Mouse (Mus musculus): Measurements from ENCODE around the gene Prss16.

The Prss16 gene

DNA sequence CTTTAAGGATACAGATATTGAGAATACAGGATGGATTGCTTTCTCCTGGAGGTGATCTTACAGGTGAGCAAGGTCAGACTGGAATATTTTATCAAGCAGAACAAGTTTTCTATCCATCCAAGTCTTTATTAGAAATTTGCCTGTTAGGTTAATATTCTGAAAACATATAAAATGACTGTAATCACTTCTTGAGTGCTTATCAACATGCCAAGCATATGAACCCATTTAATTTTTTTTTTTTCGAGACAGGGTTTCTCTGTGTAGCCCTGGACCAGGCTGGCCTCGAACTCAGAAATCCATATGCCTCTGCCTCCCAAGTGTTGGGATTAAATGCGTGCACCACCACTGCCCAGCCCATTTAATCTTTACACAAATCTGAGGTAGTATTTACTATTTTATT, 27.4 kb upstream of the Prss16 start:
- in situ Hi-C loops (cut with MboI): loop anchor here (10.0 kb wide), 4 partner anchors 212 to 1708 kb away; partner anchors contain the start of genes Hist1h2ac, Hist1h2bb, Hist1h2bc and Hist1h3c

DNA sequence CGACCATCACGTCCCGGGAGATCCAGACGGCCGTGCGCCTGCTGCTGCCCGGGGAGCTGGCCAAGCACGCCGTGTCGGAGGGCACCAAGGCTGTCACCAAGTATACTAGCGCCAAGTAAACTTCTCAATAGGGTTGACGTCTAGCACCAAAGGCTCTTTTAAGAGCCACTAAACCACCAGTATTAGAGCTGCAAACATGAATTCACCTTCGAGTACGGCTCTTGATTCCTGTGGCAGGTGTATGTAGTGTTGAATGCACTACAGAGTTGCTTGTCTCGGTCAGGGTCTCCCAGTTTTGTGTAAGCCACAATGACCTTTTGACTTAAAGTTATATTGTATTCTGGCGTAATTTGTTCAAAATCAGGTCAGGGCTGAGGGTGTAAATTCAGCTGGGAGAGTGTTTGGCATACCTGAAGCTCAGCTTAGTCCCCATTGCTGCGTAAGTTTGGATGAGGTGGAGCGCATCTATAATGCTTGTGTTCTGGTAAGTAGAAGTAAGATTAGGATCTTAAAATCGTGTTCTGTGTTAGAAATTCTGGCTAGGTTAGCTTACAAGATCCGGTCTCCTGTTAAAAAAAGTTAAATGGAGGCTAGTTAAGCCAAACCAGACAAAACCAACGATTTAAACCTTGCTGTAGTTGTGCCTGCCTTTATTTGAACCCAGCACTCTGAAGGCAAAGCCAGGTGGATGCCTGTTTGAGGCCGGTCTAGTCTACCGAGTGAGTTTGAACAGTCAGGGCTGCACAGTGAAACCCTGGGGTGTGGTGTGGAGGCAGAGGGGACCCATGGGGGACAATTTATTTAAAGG, 26.8 kb upstream of the Prss16 start:
- in situ Hi-C loops (cut with MboI): loop anchor here (10.0 kb wide), 4 partner anchors 212 to 1708 kb away; partner anchors contain the start of genes Hist1h2ac, Hist1h2bb, Hist1h2bc and Hist1h3c

DNA sequence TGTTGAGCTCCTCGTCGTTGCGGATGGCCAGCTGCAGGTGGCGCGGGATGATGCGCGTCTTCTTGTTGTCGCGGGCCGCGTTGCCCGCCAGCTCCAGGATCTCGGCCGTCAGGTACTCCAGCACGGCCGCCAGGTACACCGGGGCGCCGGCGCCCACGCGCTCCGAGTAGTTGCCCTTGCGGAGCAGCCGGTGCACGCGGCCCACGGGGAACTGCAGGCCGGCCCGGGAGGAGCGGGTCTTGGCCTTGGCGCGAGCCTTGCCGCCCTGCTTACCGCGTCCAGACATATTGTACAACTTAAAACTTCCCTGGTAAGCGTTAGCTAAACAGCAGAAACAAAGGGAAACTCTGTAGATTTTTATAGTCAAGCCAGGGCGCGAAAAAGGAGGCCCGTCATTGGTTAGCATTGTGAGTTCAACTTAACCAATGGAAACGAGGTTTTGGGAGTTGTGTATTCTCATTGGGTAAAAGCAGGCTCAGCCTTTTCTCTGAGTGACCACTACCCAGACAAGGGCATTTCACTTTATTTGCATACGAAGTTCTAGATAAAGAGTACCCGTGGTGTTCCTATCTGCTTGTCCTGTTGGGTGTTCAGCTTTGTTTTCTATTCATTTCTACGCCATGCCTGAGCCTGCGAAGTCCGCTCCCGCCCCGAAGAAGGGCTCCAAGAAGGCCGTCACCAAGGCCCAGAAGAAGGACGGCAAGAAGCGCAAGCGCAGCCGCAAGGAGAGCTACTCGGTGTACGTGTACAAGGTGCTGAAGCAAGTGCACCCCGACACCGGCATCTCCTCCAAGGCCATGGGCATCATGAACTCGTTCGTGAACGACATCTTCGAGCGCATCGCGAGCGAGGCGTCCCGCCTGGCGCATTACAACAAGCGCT, 26.0 kb upstream of the Prss16 start, which contains the start of the genes Hist1h2ah and Hist1h2bk:
TSS of gene Hist1h2ah (minus strand) at position 302 of the 882 bp plus-strand sequence.
TSS of gene Hist1h2bk (plus strand) at position 604 of the 882 bp plus-strand sequence.
- in situ Hi-C loops (cut with MboI): loop anchor here (10.0 kb wide), 4 partner anchors 211 to 1709 kb away; partner anchors contain the start of genes Hist1h2ac, Hist1h2bb, Hist1h2bc and Hist1h3c

DNA sequence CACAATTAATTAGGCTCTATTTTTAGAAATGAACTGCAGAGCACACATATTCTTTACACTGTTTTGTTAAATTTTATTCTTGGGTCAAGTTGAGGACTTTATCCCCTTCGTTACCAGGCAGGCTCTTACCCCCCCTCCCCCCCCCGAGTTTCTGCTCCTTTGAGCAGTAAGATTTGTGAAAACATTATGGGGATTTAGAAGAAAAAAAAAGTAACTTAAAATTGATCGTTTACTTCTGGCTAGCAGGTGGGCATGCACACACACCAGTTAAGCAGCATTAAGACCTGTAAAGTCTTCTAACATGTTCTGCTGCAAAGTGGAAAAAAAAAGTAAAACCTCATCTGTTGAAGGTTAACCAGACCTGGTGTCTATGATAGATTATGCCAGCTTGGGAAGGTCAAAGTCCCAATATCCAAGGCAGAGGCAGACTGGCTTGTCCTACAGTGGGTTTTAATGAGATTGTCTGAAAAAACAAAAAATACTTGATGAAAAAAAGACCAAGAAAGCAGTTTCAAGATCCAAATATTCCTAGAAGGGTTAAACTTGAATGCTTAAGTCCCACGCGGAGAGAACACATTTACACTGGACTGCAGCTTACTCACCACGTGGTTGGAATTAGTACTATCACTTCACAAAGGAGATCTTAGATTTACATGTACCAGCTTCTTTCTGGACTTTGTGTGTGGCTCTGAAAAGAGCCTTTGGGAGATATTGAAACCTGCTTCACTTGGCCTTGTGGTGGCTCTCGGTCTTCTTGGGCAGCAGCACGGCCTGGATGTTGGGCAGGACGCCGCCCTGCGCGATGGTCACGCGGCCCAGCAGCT, 25.1 kb upstream of the Prss16 start:
- in situ Hi-C loops (cut with MboI): loop anchor here (10.0 kb wide), 4 partner anchors 210 to 1710 kb away; partner anchors contain the start of genes Hist1h2ac, Hist1h2bb, Hist1h2bc and Hist1h3c

DNA sequence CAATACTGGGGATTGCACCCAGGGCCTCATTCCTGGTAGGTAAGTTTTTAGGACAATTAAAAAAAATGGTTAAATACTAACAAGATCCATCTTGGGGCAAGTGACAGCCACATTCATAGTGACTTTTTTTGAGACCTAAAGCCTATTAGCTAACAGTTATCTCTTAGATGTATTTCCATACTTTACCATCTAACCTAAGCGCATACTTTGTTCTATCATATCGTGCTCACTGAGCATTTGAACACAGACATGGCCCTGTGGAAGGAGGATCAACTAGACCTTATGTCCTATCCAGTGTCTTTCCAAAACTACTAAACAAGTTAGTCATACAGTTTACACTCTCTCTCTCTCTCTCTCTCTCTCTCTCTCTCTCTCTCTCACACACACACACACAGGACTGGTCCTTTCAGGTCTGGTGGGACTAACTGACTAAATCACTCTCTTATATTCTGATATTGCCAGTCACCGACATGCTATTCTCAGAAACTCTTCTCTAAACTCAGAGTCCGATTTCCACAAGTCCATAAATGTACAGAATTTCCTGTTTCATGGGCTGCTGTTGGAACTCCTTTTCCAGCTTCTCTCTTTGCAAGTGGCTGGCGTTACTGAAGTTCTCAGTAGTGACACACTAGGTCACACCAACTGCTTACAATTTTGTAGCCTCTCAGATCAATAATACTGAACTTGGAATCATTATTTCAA, 24.4 kb upstream of the Prss16 start:
- in situ Hi-C loops (cut with MboI): loop anchor here (10.0 kb wide), 4 partner anchors 209 to 1711 kb away; partner anchors contain the start of genes Hist1h2ac, Hist1h2bb, Hist1h2bc and Hist1h3c

DNA sequence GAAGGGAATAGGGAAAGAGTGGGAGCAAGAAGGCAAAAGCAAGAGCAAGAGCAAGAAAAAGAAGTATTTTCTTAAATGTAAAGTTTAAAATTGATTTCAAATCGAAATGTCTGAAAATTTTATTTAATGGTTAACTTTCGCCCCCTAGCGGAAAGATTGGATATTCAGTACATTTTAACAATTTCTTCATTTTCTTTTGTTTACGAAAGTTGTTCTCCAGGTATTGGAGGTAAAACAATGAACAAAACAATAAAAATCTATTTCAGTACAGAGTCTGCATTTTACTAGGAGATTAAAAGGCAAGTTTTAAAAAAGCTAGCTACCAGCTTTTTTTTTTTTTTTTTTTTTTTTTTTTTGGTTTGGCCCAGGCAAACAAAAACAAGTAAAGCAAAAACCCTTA, 21.0 kb upstream of the Prss16 start:
- in situ Hi-C loops (cut with MboI): loop anchor here (10.0 kb wide), 4 partner anchors 206 to 1714 kb away; partner anchors contain the start of genes Hist1h2ac, Hist1h2bb, Hist1h2bc and Hist1h3c

DNA sequence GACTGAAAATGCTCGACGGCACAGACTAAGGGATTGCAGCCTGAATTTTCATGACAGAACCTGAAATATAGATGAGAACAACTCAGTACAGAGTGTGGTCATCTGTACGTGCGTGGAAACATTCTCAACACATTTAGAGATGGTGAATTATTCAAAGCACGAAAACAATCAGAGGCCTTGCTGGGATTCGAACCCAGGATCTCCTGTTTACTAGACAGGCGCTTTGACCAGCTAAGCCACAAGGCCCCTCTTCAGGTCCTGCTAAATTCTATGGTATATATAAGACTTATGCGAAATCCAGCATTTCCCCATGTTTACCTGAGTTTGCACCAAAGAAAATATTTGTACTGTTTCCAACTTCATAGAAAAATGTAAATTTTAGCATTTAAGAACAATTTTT, 20.4 kb upstream of the Prss16 start:
- in situ Hi-C loops (cut with MboI): loop anchor here (10.0 kb wide), 6 partner anchors 55 to 1715 kb away; partner anchors contain the start of genes Hist1h2ac, Hist1h2bb, Hist1h2bc and Hist1h3c

DNA sequence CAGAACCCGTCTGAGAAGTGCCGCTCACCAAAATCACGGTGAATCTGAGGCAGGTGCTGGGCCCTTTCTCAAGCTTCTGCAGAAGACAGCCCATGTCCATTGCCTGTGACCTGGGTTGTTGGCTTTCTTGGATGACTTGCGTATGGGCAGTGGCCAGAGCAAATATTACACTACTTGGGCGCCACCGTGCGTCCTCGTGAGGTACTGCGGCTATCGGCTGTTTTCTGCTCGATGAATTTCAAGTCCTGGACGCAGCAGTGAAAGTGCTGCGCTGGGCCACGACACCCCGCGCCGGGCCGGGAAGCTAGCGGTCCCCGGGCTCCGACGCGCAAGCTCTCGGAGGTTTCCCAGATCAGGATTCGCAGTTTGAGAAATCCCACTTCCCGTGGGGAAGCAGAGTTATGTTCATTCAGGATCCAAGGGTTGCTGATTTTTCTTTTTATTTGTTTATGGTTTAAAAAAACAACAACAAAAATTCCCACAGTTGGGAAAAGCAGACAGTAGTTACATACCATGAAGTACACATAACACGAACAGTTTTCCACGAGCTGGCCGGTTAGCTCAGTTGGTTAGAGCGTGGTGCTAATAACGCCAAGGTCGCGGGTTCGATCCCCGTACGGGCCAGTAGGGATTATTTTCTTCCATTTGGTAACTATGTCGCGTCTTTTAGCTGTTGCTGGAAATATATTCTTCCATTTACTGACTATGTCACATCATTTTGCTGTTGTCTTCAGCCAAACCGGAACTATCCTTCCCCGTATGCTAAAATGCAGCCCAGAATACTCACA, 19.3 kb upstream of the Prss16 start:
- in situ Hi-C loops (cut with MboI): loop anchor here (10.0 kb wide), 2 partner anchors 54 to 104 kb away; no protein-coding TSS in a partner anchor

DNA sequence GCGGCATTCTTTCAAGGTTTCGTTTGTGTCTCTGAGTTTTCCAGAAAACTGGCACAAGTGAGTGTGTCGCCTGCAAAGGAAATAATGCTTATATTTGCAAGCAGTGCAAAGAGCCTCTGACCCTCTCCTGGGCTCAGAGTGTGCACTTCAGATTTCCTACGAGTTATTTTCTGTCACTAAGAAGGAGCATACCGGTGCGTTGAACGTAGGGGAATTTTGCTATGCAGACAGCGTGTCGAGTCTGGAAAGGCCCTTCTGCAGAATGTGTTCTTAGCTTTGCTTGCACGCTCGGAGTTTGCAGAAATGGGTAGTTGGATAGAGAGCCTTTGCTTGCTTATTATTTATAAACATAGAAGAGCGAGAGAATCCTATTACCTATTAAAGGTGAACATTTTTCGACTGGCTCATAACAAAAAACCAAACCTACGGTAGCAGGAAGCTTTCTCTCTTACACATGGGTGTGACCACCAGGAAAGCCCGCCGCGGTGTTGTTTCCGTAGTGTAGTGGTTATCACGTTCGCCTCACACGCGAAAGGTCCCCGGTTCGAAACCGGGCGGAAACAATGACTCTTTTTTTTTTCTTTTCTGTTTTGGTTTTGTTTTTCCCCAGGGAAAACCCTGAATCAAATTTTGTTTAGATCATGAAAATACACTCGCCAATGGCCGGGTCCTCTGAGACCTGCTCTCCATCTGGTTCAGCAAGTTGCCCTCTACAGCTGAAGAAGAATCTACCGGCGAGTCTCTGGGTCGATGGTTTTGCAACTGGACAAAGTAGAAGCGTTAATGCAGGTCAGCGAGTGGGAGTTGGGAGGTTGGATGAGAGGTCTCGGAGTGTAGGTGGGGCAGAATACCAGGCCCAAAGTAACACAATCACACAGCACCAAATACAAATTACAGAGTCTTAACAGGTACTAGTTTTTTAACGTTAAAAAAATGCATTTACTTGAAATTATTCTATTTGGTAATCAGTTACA, 16.8 kb upstream of the Prss16 start:
- in situ Hi-C loops (cut with MboI): loop anchor here (10.0 kb wide), 2 partner anchors 52 to 102 kb away; no protein-coding TSS in a partner anchor

DNA sequence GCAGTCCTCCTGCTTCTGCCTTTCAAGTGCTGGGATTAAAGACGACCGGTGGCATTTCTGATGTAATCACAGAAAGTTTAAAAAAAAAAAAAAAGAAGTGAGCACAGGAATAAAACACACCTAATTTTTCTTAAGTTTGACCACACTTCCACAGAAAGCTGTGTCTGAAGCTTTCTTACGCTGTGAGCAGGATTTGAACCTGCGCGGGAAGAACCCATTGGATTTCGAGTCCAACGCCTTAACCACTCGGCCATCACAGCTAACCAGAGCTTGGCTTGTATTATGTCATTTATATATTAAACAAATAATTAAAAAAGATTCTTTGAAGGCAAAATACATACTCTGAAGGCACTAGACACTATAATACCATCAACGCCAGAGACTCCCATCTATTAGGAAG, 12.7 kb upstream of the Prss16 start:
- in situ Hi-C loops (cut with MboI): loop anchor here (5.0 to 10.0 kb wide), 5 partner anchors 47 to 1410 kb away; no protein-coding TSS in a partner anchor

DNA sequence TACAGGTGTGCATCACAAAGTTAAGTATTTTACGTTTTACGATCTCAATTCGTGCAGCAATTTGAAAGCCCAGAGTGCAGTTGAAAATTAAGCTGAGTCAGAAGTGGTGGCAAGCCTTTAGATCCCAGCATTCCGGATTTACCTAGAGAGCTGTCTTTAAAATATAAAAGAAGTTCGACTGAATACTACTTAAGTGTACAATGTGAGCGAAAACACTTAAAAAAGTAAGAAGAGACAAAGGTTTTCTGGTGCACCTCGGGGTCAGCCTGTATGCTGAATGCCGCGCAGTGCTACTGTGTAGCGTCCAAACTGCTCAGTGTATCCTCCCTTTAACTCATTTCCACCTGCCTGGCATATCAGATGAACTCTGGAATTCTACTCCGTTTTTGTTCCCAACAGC, 12.0 kb upstream of the Prss16 start:
- in situ Hi-C loops (cut with MboI): loop anchor here (5.0 to 10.0 kb wide), 5 partner anchors 47 to 1411 kb away; no protein-coding TSS in a partner anchor

DNA sequence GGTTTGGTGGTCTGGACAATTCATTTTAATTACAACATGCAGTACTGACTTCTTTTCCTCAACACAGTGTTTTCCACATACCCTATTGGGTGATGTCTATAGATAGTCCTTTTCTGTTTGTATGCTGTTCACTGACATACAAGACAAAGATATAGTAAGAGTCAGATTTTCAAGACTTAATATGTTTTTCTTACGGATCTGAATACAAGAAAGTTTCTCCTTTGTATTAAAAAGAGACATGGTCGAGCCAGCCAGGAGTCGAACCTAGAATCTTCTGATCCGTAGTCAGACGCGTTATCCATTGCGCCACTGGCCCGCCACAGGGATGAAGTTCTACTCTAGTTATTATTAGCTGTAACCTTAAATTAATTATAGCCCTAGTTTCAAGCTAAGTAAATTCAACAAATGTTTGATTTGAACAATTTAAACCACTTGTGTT, 11.4 kb upstream of the Prss16 start:
- in situ Hi-C loops (cut with MboI): loop anchor here (5.0 to 10.0 kb wide), 5 partner anchors 46 to 1411 kb away; no protein-coding TSS in a partner anchor

DNA sequence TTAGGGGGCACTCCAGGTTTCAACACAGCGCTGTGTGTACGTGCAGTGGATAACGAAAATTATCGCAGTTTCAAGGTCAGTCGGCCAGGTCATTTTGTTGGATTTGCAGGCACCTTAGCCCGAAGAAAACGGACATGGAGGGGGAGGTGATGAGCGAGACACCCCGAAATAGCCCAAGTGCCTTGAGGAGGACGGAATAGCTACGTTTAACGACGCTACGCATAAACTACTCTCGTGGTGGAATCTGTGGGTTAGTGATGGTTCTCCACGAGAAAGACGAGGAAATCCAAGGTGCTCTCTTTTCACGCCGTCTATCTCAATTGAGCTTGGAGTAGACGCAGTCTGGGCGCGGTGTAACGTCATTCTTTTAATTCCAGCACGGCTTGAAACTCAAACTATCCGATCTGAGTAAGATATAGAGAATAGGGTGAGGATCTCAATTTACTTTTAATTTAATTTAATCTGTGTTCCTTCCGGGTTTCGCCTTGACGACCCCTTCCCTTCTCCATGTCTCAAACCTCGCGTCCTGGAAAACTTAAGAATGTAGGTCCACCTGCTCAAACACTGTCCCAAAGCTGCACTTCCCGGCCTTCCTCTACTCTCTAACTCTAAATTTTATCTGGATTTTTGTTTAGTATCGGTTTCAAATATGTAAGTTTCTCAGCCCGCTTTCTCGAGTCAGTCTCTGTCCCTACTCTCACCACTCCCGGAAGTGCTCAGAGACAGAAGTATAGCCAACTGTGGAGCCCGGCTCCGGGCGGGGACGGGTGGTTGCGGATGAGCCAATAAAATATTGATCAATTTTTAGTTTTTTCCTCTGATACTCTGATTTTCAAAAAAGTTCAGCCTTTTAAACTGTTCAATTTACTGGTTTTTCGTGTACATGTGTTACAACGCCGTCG, 10.6 kb upstream of the Prss16 start:
- in situ Hi-C loops (cut with MboI): loop anchor here (5.0 to 10.0 kb wide), 5 partner anchors 45 to 1412 kb away; no protein-coding TSS in a partner anchor

DNA sequence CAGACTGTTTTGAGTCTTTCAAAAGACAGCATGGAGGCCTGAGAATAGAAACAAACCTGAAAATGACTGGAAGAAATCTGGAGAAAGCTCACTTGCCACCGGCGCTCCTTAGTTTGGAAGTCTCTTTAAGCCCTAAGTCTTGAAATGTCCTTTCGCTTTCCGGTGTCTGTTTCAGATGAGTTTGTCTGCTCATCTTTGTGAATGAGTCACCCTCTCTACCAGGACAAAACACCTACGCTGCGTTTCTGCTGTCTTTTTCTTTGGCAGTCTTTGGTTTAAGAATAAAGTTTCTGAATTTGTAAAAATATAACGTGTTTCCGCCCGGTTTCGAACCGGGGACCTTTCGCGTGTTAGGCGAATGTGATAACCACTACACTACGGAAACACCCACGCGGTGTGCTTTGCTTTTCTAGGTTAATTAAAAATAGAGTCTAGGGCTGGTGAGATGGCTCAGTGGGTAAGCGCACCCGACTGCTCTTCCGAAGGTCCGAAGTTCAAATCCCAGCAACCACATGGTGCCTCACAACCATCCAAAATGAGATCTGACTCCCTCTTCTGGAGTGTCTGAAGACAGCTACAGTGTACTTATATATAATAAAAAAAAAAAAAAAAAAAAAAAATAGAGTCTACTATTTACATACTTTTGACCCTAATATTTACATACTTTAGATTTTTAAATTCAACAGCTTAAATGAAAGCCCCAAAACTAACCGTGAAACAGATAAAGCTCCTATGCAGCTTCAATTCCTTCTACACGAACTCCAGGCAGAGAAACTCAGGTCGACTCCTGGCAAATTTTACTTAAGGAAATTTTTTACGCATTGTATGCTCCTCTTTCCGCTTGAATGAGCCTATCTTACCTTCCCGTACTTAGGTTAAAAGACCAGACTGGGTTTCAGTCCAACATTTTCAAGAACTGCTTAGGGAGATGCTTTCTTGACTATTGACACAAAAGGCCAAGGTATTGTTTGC, 6.2 kb upstream of the Prss16 start:
- in situ Hi-C loops (cut with MboI): no loop called here

DNA sequence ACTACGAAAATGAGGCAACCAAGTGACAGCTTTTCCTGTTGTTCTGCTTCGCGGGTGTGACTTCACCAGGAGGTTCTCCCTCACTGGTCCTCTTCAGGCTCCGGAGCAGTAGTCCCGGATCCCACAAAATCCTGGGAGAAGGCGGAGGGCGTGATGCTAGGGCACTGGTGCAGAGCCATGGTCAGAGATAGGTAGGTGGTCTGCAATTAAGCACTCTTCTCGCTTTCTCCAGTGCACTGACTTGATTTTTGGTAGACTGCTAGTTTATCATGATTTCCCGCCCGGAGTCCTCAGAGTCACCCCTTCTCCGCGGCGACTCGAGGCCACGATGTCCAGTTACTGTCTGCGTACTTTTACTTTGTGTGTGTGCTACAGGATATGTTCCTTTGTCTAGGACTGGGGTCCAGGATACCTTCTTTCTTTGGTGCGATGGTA, 4.9 kb upstream of the Prss16 start:
- in situ Hi-C loops (cut with MboI): no loop called here

Measured in mature B cell (primary cell).